Mouse (Mus musculus): Measurements from ENCODE around the gene Snap25. TPM values are rescaled to one million over a fixed set of nuclear protein-coding genes. Genes with fewer than 3 reads are reported as not detected.
A peak's percentile ranks its signal among the peaks of the same experiment; 100 is the strongest.

Gene Snap25
- polyA plus RNA-seq, 1 experiment from 2014 or later, result 26.1 TPM

GRCm38 (mm10) chr2:136699429-136700227 lies 13.6 kb upstream of the Snap25 start:
- no peaks in the 10 kb centered on the region for H3K36me3 ChIP-seq (replicated peaks; ENCODE audit: control insufficient read depth, insufficient read depth, low read depth, low read length)
- H3K4me1 ChIP-seq (ENCODE audit: control insufficient read depth, insufficient read depth, low read length), result no peaks in the 10 kb centered on the region
- 81% methylated on average over 3 of the region's 3 CpGs for WGBS
- no peak overlapping the region for H3K4me2 ChIP-seq (ENCODE audit: low read depth, low read length)
- no peak overlapping the region for H3K27ac ChIP-seq (replicated peaks; ENCODE audit: low read depth, low read length)
- H3K4me3 ChIP-seq (ENCODE audit: low read depth, low read length), result no peak overlapping the region
- DNase-seq (ENCODE audit: low spot score), result no peak
- H3K27me3 ChIP-seq (ENCODE audit: control insufficient read depth, insufficient read depth, low read length), result no peaks in the 10 kb centered on the region
- H3K9me3 ChIP-seq (replicated peaks; ENCODE audit: control insufficient read depth, low read length), result no peaks in the 10 kb centered on the region
- no peak for ATAC-seq (replicated peaks; ENCODE audit: insufficient number of reproducible peaks, low FRiP score, low TSS enrichment, low read depth)
- H3K9ac ChIP-seq (replicated peaks; ENCODE audit: low read length), result no peak overlapping the region

GRCm38 (mm10) chr2:136703376-136703775 lies 9.9 kb upstream of the Snap25 start:
- Histone ChIP-seq H3K9me3 (replicated peaks; ENCODE audit: control insufficient read depth, low read length) (no peaks in the 10 kb centered on the region), H3K4me2 (ENCODE audit: low read depth, low read length) (no peak overlapping the region), H3K4me1 (ENCODE audit: control insufficient read depth, insufficient read depth, low read length) (no peaks in the 10 kb centered on the region), H3K4me3 (ENCODE audit: low read depth, low read length) (no peak overlapping the region), H3K27me3 (ENCODE audit: control insufficient read depth, insufficient read depth, low read length) (no peaks in the 10 kb centered on the region), H3K36me3 (replicated peaks; ENCODE audit: control insufficient read depth, insufficient read depth, low read depth, low read length) (no peaks in the 10 kb centered on the region), H3K27ac (replicated peaks; ENCODE audit: low read depth, low read length) (no peak overlapping the region), H3K9ac (replicated peaks; ENCODE audit: low read length) (no peak overlapping the region)
- DNase-seq (ENCODE audit: low spot score) (no peak), ATAC-seq (replicated peaks; ENCODE audit: insufficient number of reproducible peaks, low FRiP score, low TSS enrichment, low read depth) (no peak)
- WGBS, result 70% methylated on average over 2 of the region's 2 CpGs

GRCm38 (mm10) chr2:136711155-136711554 lies 2.1 kb upstream of the Snap25 start:
- no peak overlapping the region for H3K27ac ChIP-seq (replicated peaks; ENCODE audit: low read depth, low read length)
- H3K4me3 ChIP-seq (ENCODE audit: low read depth, low read length), result no peak overlapping the region
- no peaks in the 10 kb centered on the region for H3K9me3 ChIP-seq (replicated peaks; ENCODE audit: control insufficient read depth, low read length)
- H3K9ac ChIP-seq (replicated peaks; ENCODE audit: low read length), result no peak overlapping the region
- H3K36me3 ChIP-seq (replicated peaks; ENCODE audit: control insufficient read depth, insufficient read depth, low read depth, low read length), result no peaks in the 10 kb centered on the region
- H3K27me3 ChIP-seq (ENCODE audit: control insufficient read depth, insufficient read depth, low read length), result no peaks in the 10 kb centered on the region; the same call in 1 of the 2 replicates
- H3K4me2 ChIP-seq (ENCODE audit: low read depth, low read length), result no peak overlapping the region
- DNase-seq (ENCODE audit: low spot score), result no peak
- ATAC-seq (replicated peaks; ENCODE audit: insufficient number of reproducible peaks, low FRiP score, low TSS enrichment, low read depth), result no peak
- no peaks in the 10 kb centered on the region for H3K4me1 ChIP-seq (ENCODE audit: control insufficient read depth, insufficient read depth, low read length)
- WGBS, result 41% methylated on average over 3 of the region's 3 CpGs

GRCm38 (mm10) chr2:136711746-136712440 lies 1.4 kb upstream of the Snap25 start:
- 4% methylated on average over 27 of the region's 28 CpGs for WGBS
- H3K36me3 ChIP-seq (replicated peaks; ENCODE audit: control insufficient read depth, insufficient read depth, low read depth, low read length), result no peaks in the 10 kb centered on the region
- no peak overlapping the region for H3K9ac ChIP-seq (replicated peaks; ENCODE audit: low read length)
- no peaks in the 10 kb centered on the region for H3K9me3 ChIP-seq (replicated peaks; ENCODE audit: control insufficient read depth, low read length)
- DNase-seq (ENCODE audit: low spot score) (peak; percentile 15), ATAC-seq (replicated peaks; ENCODE audit: insufficient number of reproducible peaks, low FRiP score, low TSS enrichment, low read depth) (peak; percentile 44)
- H3K4me2 ChIP-seq (ENCODE audit: low read depth, low read length), result peak overlapping the region; percentile 57
- no peak overlapping the region for H3K27ac ChIP-seq (replicated peaks; ENCODE audit: low read depth, low read length)
- H3K4me1 ChIP-seq (ENCODE audit: control insufficient read depth, insufficient read depth, low read length), result no peaks in the 10 kb centered on the region
- peak overlapping the region; percentile 18 for H3K4me3 ChIP-seq (ENCODE audit: low read depth, low read length)
- H3K27me3 ChIP-seq (ENCODE audit: control insufficient read depth, insufficient read depth, low read length), result no peaks in the 10 kb centered on the region; the same call in 1 of the 2 replicates

- Histone ChIP-seq H3K27me3 (ENCODE audit: control insufficient read depth, insufficient read depth, low read length) (no peaks in the 10 kb centered on the region; the same call in 1 of the 2 replicates), H3K4me1 (ENCODE audit: control insufficient read depth, insufficient read depth, low read length) (no peaks in the 10 kb centered on the region), H3K9ac (replicated peaks; ENCODE audit: low read length) (no peak overlapping the region), H3K4me3 (ENCODE audit: low read depth, low read length) (peak overlapping the region; percentile 18), H3K9me3 (replicated peaks; ENCODE audit: control insufficient read depth, low read length) (no peaks in the 10 kb centered on the region), H3K4me2 (ENCODE audit: low read depth, low read length) (peak overlapping the region; percentile 57), H3K27ac (replicated peaks; ENCODE audit: low read depth, low read length) (no peak overlapping the region), H3K36me3 (replicated peaks; ENCODE audit: control insufficient read depth, insufficient read depth, low read depth, low read length) (no peaks in the 10 kb centered on the region)
- DNase-seq (ENCODE audit: low spot score) (no peak), ATAC-seq (replicated peaks; ENCODE audit: insufficient number of reproducible peaks, low FRiP score, low TSS enrichment, low read depth) (peak; percentile 47; the same call in 1 of the 2 replicates)
- WGBS, result under 1% methylated on average over 13 of the region's 13 CpGs
Measured at GRCm38 (mm10) chr2:136712441-136713015, 725 bp upstream of the Snap25 start.

- H3K4me2 ChIP-seq (ENCODE audit: low read depth, low read length), result peak overlapping the region; percentile 57
- ATAC-seq (replicated peaks; ENCODE audit: insufficient number of reproducible peaks, low FRiP score, low TSS enrichment, low read depth) (peak; percentile 84), DNase-seq (ENCODE audit: low spot score) (peak; percentile 91)
- no peaks in the 10 kb centered on the region for H3K9me3 ChIP-seq (replicated peaks; ENCODE audit: control insufficient read depth, low read length)
- no peaks in the 10 kb centered on the region; the same call in 1 of the 2 replicates for H3K27me3 ChIP-seq (ENCODE audit: control insufficient read depth, insufficient read depth, low read length)
- H3K4me1 ChIP-seq (ENCODE audit: control insufficient read depth, insufficient read depth, low read length), result no peaks in the 10 kb centered on the region
- H3K27ac ChIP-seq (replicated peaks; ENCODE audit: low read depth, low read length), result no peak overlapping the region
- WGBS, result 0% methylated on average over 22 of the region's 22 CpGs
- peak overlapping the region; percentile 37 for H3K4me3 ChIP-seq (ENCODE audit: low read depth, low read length)
- H3K36me3 ChIP-seq (replicated peaks; ENCODE audit: control insufficient read depth, insufficient read depth, low read depth, low read length), result no peaks in the 10 kb centered on the region
- H3K9ac ChIP-seq (replicated peaks; ENCODE audit: low read length), result no peak overlapping the region
Measured at GRCm38 (mm10) chr2:136714008-136714411, 757 bp downstream of the Snap25 start.

GRCm38 (mm10) chr2:136715531-136715930 lies 2.3 kb downstream of the Snap25 start:
- Histone ChIP-seq H3K4me3 (ENCODE audit: low read depth, low read length) (no peak overlapping the region), H3K9ac (replicated peaks; ENCODE audit: low read length) (no peak overlapping the region), H3K36me3 (replicated peaks; ENCODE audit: control insufficient read depth, insufficient read depth, low read depth, low read length) (no peaks in the 10 kb centered on the region), H3K4me1 (ENCODE audit: control insufficient read depth, insufficient read depth, low read length) (no peaks in the 10 kb centered on the region), H3K9me3 (replicated peaks; ENCODE audit: control insufficient read depth, low read length) (no peaks in the 10 kb centered on the region), H3K27ac (replicated peaks; ENCODE audit: low read depth, low read length) (no peak overlapping the region), H3K27me3 (ENCODE audit: control insufficient read depth, insufficient read depth, low read length) (no peaks in the 10 kb centered on the region), H3K4me2 (ENCODE audit: low read depth, low read length) (no peak overlapping the region)
- ATAC-seq (replicated peaks; ENCODE audit: insufficient number of reproducible peaks, low FRiP score, low TSS enrichment, low read depth), result no peak
- 72% methylated on average over 5 of the region's 5 CpGs for WGBS
- DNase-seq (ENCODE audit: low spot score), result no peak

GRCm38 (mm10) chr2:136716400-136716799 lies 3.1 kb downstream of the Snap25 start:
- Histone ChIP-seq H3K27ac (replicated peaks; ENCODE audit: low read depth, low read length) (no peak overlapping the region), H3K4me1 (ENCODE audit: control insufficient read depth, insufficient read depth, low read length) (no peaks in the 10 kb centered on the region), H3K27me3 (ENCODE audit: control insufficient read depth, insufficient read depth, low read length) (no peaks in the 10 kb centered on the region), H3K4me3 (ENCODE audit: low read depth, low read length) (no peak overlapping the region), H3K9ac (replicated peaks; ENCODE audit: low read length) (no peak overlapping the region), H3K9me3 (replicated peaks; ENCODE audit: control insufficient read depth, low read length) (no peaks in the 10 kb centered on the region), H3K4me2 (ENCODE audit: low read depth, low read length) (no peak overlapping the region), H3K36me3 (replicated peaks; ENCODE audit: control insufficient read depth, insufficient read depth, low read depth, low read length) (no peaks in the 10 kb centered on the region)
- no peak for DNase-seq (ENCODE audit: low spot score)
- WGBS, result 91% methylated on average over 1 of the region's 1 CpGs
- no peak for ATAC-seq (replicated peaks; ENCODE audit: insufficient number of reproducible peaks, low FRiP score, low TSS enrichment, low read depth)
